Mouse (Mus musculus): ENCODE data around the gene Golga1.

The Golga1 gene

DNA sequence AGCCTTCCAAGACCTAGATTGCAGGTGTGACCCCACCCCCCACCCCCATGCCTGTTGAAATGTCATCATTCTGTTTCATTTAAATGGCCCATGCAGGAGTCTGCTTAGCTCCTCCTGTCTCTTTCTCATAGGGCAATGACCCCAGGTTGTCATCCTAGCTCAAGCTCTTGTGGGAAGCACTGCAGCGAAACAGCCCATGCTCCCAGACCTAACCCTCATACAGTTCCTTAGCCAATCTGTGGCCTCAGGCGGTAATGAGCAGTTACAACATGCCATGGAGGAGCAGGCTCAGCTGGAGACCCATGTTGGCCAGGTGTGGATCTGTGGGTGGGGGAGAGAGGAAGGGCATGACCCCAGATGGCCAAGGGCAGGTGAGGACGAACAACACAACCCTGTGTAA lies 90.2 kb downstream of the Golga1 start:
- DNase-seq (ENCODE audit: low read depth, low spot score) = no peak

- DNase-seq (ENCODE audit: low read depth, low spot score) = no peak
Observed at GRCm38 (mm10) chr2:38974171-38974570, 91.2 kb downstream of the Golga1 start.

- no peak for DNase-seq (ENCODE audit: low read depth, low spot score)
Observed at GRCm38 (mm10) chr2:38973701-38974100, 91.6 kb downstream of the Golga1 start.

GRCm38 (mm10) chr2:38973223-38973622 lies 92.1 kb downstream of the Golga1 start:
- no peak for DNase-seq (ENCODE audit: low read depth, low spot score)

GRCm38 (mm10) chr2:38970057-38970456 lies 95.3 kb downstream of the Golga1 start:
- DNase-seq (ENCODE audit: low read depth, low spot score) = no peak

- DNase-seq (ENCODE audit: low read depth, low spot score) = no peak
Observed at GRCm38 (mm10) chr2:38969650-38970049, 95.7 kb downstream of the Golga1 start.
